Mouse (Mus musculus) liver, embryonic 13.5 days (tissue): Measurements from ENCODE around the gene Mrps2. TPM values are rescaled to one million over a fixed set of nuclear protein-coding genes. Genes with fewer than 3 reads are reported as not detected.

Source experiments
- ATAC-seq: fragments of 200-750 bp; cut with Nextera tagmentation; 2 replicates; pipeline ENCODE4 v1.8.0; 2017; ENCODE audit warnings: low read depth, mild to moderate bottlenecking, moderate number of reproducible peaks, moderate library complexity
- DNase-seq: peaks from one replicate; pipeline ENCODE4 v3.0.0; 2022
- H3K27ac ChIP-seq: fragments of 300-500 bp; sonication (generic); 2 replicates; pipeline ENCODE4 v1.5.1; 2015; ENCODE audit warnings: moderate library complexity, mild to moderate bottlenecking, inconsistent platforms
- H3K27me3 ChIP-seq: fragments of 300-500 bp; sonication (generic); 2 replicates; pipeline ENCODE4 v1.6.1; 2015; ENCODE audit warnings: mild to moderate bottlenecking, inconsistent platforms
- H3K36me3 ChIP-seq: fragments of 300-500 bp; sonication (generic); 2 replicates; pipeline ENCODE4 v1.6.1; 2015; ENCODE audit warnings: mild to moderate bottlenecking, inconsistent platforms
- H3K4me1 ChIP-seq: fragments of 300-500 bp; sonication (generic); replicated peaks from 2 replicates; pipeline ENCODE4 v1.6.1; 2015; ENCODE audit warnings: inconsistent platforms
- H3K4me2 ChIP-seq: fragments of 300-500 bp; sonication (generic); 2 replicates; pipeline ENCODE4 v1.6.1; 2015; ENCODE audit warnings: inconsistent platforms, mild to moderate bottlenecking, moderate library complexity
- H3K4me3 ChIP-seq: fragments of 300-500 bp; sonication (generic); replicated peaks from 2 replicates; pipeline ENCODE4 v1.5.1; 2015; ENCODE audit warnings: mild to moderate bottlenecking, inconsistent platforms
- H3K9ac ChIP-seq: fragments of 300-500 bp; sonication (generic); 2 replicates; pipeline ENCODE4 v1.6.1; 2015; ENCODE audit warnings: mild to moderate bottlenecking, inconsistent platforms
- H3K9me3 ChIP-seq: fragments of 300-500 bp; sonication (generic); replicated peaks from 2 replicates; pipeline ENCODE4 v1.6.1; 2016; ENCODE audit warnings: inconsistent platforms
- WGBS: fragments of 180-500 bp; shearing (Covaris S2); methylation state at CpG from one replicate; pipeline ENCODE4 v1.1.7; 2015; ENCODE audit not compliant: insufficient replicate concordance; 5-methylcytosine and 5-hydroxymethylcytosine counted together
- polyA plus RNA-seq: library from polyadenylated mRNA; unstranded; fragments of >200 nt; fragmentation: Nextera tagmentation; extraction: Ambion mirVana; gene quantifications from 2 replicates; pipeline ENCODE4 v1.2.1, GENCODE M21; 2015

Gene Mrps2
- 31.0 and 36.2 TPM in 2 replicates for polyA plus RNA-seq

DNA sequence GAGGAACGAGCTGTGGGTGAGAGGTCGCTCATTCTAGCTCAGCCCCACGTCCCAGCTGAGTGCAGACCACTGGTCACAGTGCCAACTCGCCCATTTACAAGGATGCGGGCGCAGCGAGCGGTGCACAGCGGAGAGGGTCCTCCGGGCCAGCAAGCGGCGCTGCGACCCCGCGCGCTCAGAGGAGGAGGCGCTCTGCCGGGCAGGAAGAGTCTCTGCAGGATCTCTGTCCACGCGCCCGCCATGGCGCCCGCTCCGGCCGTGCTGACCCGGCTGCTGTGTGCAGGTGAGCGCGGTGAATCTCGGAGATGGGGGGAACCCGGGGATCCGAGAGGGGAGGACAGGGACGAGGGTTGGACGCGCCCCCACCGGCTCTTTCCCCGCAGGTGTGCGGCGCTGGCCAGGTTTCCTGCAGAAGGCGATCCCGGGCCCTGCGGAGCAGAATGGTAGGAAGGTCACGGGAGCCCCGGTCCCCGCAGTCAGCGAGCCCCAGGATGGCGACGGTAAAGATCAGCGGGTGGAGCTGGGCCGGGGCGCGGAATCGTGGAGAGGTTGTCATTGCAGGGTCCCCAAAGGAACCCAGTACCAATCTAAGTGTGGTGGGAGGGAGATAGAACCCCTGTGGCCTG lies at the start of gene Mrps2:
Gene Mrps2 (plus strand): TSS at position 207 of the 626 bp plus-strand sequence.
- Histone ChIP-seq H3K9me3 (no peaks in the 10 kb centered on the region), H3K4me3 (peak within 1 kb of the TSS; percentile 81), H3K27ac (0 out of 2 replicates have a peak within 1 kb of the TSS, but pooled peaks have one; percentile 29), H3K27me3 (peaks cover 27% of the 10 kb centered on the region), H3K36me3 (peaks cover 37% of the 10 kb centered on the region), H3K4me2 (peak within 1 kb of the TSS; percentile 79), H3K9ac (peak within 1 kb of the TSS; percentile 86), H3K4me1 (peaks cover 28% of the 10 kb centered on the region)
- whole genome bisulfite sequencing, result under 1% methylated on average over 52 of the region's 52 CpGs
- DNase-seq (peak; percentile 80), ATAC-seq (peak; percentile 83)

DNA sequence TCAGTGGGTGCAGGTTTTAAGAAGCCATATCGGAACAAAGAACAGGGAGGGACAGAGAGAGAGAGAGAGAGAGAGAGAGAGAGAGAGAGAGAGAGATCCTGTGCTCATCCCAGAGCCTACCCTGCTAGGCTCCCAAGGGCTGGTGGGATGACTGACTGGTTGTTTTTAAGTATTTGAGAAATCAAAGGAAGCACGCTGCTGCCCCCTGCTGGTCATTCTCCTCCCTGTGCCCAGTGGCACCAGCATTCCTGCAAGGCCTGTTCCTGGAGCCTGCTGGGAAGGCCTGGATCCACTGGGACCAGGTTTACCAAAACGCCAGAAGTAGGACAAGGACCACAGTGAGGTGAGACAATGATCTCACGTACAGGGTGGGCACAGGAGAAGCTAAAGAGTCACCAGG lies 48.0 kb upstream of the Mrps2 start:
- peak; percentile 45 for DNase-seq
- Histone ChIP-seq H3K4me3 (no peak overlapping the region), H3K36me3 (no peaks in the 10 kb centered on the region), H3K9ac (no peak overlapping the region), H3K27me3 (no peaks in the 10 kb centered on the region), H3K9me3 (no peaks in the 10 kb centered on the region), H3K4me2 (no peak overlapping the region), H3K27ac (no peak overlapping the region), H3K4me1 (peaks cover 16% of the 10 kb centered on the region; the same call in 1 of the 2 replicates)
- ATAC-seq, result no peak
- WGBS, result 14% methylated on average over 4 of the region's 4 CpGs

DNA sequence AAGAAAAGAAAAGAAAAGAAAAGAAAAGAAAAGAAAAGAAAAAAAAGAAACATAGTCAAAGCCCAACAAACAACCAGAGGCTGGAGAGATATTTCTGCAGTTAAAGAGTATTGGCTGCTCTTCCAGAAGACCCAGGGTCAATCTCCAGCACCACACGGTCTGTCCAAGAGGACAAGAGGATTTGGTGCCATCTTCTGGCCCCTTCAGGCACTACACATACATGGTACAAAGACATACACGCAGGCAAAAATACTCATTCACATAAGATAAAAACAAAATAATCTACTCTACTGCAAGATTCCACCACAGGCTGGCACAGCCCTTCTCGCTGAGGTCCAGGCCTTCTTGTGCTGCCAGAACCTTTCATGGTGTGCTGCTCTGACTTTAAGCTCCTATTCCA lies 44.7 kb upstream of the Mrps2 start:
- ATAC-seq (no peak), DNase-seq (peak; percentile 44)
- WGBS, result 19% methylated on average over 3 of the region's 3 CpGs
- Histone ChIP-seq H3K9me3 (no peaks in the 10 kb centered on the region), H3K9ac (no peak overlapping the region), H3K36me3 (no peaks in the 10 kb centered on the region), H3K27ac (no peak overlapping the region), H3K4me3 (no peak overlapping the region), H3K4me2 (no peak overlapping the region), H3K27me3 (no peaks in the 10 kb centered on the region), H3K4me1 (peaks cover 7% of the 10 kb centered on the region; the same call in 1 of the 2 replicates)

DNA sequence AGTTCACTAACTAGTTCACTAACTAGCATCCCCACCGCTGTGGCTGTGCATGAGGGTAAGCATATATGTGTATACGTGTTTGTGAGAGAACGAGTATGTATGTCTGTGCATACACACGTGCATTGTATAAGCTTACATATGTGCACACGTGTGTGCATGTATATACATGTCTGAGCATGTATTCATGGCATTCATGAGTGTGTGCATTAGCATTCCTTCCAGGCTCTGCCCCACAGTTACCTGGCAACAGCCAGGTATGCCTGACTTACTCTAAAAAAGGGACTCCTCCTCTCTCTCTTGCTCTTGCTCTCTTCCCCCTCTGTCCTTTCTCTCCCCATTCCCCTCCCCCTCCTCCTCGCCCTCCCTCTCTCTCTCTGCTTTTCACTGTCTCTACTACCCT lies 40.6 kb upstream of the Mrps2 start:
- Histone ChIP-seq H3K27ac (no peak overlapping the region), H3K4me1 (peaks cover 7% of the 10 kb centered on the region; the same call in 1 of the 2 replicates), H3K4me2 (no peak overlapping the region), H3K9me3 (no peaks in the 10 kb centered on the region), H3K9ac (no peak overlapping the region), H3K27me3 (no peaks in the 10 kb centered on the region), H3K36me3 (no peaks in the 10 kb centered on the region), H3K4me3 (no peak overlapping the region)
- ATAC-seq, result no peak
- no peak for DNase-seq
- WGBS, result 68% methylated on average over 6 of the region's 6 CpGs

- no peak overlapping the region for H3K4me3 ChIP-seq
- H3K9me3 ChIP-seq, result no peaks in the 10 kb centered on the region
- H3K4me1 ChIP-seq, result no peaks in the 10 kb centered on the region
- H3K27me3 ChIP-seq, result no peaks in the 10 kb centered on the region
- H3K27ac ChIP-seq, result no peak overlapping the region
- no peak overlapping the region for H3K4me2 ChIP-seq
- no peak overlapping the region for H3K9ac ChIP-seq
- ATAC-seq, result no peak
- DNase-seq, result no peak
- no peaks in the 10 kb centered on the region for H3K36me3 ChIP-seq
- 42% methylated on average over 6 of the region's 6 CpGs for WGBS
These were observed 37.0 kb upstream of the Mrps2 start for GRCm38 (mm10) chr2:28430846-28431245.

GRCm38 (mm10) chr2:28432811-28433210 lies 35.1 kb upstream of the Mrps2 start:
- 37% methylated on average over 1 of the region's 1 CpGs for WGBS
- no peaks in the 10 kb centered on the region for H3K4me1 ChIP-seq
- H3K9ac ChIP-seq, result no peak overlapping the region
- H3K36me3 ChIP-seq, result no peaks in the 10 kb centered on the region
- H3K4me2 ChIP-seq, result no peak overlapping the region
- H3K9me3 ChIP-seq, result no peaks in the 10 kb centered on the region
- H3K4me3 ChIP-seq, result no peak overlapping the region
- DNase-seq (no peak), ATAC-seq (no peak)
- no peaks in the 10 kb centered on the region for H3K27me3 ChIP-seq
- no peak overlapping the region for H3K27ac ChIP-seq

DNA sequence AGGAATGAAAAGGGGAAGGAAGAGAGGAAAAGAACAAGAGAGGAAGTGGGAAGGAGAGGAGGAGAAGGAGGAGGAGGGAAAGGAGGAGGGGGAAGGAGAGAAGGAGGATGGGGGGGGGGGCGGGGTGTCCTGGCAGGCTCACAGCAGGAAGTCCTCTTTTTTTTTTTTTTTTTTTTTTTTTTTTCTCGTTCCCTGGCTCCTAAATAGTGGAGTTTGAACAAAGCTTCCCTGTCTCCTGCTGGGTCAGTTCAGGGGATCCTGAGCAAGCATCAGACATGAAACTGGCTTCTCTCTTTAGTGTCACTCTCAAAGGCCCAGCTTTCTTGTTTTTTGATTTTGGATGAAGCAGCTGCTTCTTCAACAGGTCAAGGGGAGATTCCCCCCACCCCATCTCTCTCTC lies 34.4 kb upstream of the Mrps2 start:
- H3K27me3 ChIP-seq, result no peaks in the 10 kb centered on the region
- 20% methylated on average over 2 of the region's 2 CpGs for WGBS
- no peak overlapping the region for H3K27ac ChIP-seq
- no peaks in the 10 kb centered on the region for H3K36me3 ChIP-seq
- H3K4me1 ChIP-seq, result no peaks in the 10 kb centered on the region
- no peaks in the 10 kb centered on the region for H3K9me3 ChIP-seq
- ATAC-seq (no peak), DNase-seq (no peak)
- H3K4me3 ChIP-seq, result no peak overlapping the region
- no peak overlapping the region for H3K9ac ChIP-seq
- H3K4me2 ChIP-seq, result no peak overlapping the region

DNA sequence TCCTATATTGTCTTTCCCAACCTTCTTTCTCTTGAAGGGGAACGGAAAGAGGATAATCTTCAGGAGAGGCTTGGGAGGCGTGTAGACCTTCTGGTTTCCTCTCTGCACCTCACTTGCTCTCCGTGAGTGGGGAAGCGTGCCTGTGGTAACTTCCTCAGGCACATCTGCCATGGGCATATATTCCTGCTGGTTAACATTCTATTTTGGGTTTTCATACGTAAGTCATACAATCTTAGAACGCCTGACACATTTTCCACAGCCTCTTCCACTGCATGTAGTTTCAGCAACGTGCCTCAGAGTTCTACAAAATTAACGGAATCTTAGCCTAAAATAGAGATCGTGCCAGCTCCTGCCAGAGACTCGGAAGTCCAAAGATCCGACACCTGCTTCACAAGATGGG lies 32.5 kb upstream of the Mrps2 start:
- WGBS, result 67% methylated on average over 11 of the region's 11 CpGs
- H3K4me1 ChIP-seq, result no peaks in the 10 kb centered on the region
- H3K9me3 ChIP-seq, result no peaks in the 10 kb centered on the region
- DNase-seq, result no peak
- no peak overlapping the region for H3K4me3 ChIP-seq
- H3K9ac ChIP-seq, result no peak overlapping the region
- H3K4me2 ChIP-seq, result no peak overlapping the region
- no peak overlapping the region for H3K27ac ChIP-seq
- no peak for ATAC-seq
- H3K36me3 ChIP-seq, result no peaks in the 10 kb centered on the region
- H3K27me3 ChIP-seq, result no peaks in the 10 kb centered on the region

- WGBS, result 62% methylated on average over 6 of the region's 6 CpGs
- no peak overlapping the region for H3K4me3 ChIP-seq
- ATAC-seq, result no peak
- H3K36me3 ChIP-seq, result no peaks in the 10 kb centered on the region
- H3K9ac ChIP-seq, result no peak overlapping the region
- no peak for DNase-seq
- peaks cover 17% of the 10 kb centered on the region for H3K27me3 ChIP-seq
- no peaks in the 10 kb centered on the region for H3K4me1 ChIP-seq
- H3K4me2 ChIP-seq, result no peak overlapping the region
- H3K27ac ChIP-seq, result no peak overlapping the region
- H3K9me3 ChIP-seq, result no peaks in the 10 kb centered on the region
These were observed 27.0 kb upstream of the Mrps2 start for GRCm38 (mm10) chr2:28440842-28441241.

DNA sequence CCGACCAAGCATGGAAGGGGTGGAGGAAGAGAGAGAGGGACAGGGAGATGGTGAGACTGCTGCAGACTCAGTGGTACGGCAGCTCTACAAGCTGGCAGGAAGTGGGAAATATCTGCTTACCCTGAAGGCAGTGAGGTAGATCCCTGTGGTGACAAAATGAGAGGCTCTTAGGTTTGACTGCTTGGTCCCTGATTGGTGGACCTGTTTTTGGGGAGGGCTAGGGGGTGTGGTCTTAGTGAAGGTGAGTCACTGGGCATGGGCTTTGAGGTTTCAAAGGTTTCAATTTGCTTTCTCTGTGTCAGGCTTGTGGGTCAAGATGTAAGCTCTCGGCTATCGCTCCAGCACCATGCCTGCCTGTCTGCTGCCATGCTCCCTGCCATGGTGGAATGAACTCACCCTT lies 22.8 kb upstream of the Mrps2 start:
- ATAC-seq (no peak), DNase-seq (no peak)
- Histone ChIP-seq H3K36me3 (no peaks in the 10 kb centered on the region), H3K4me3 (no peak overlapping the region), H3K27ac (no peak overlapping the region), H3K27me3 (peaks cover 48% of the 10 kb centered on the region), H3K9me3 (no peaks in the 10 kb centered on the region), H3K4me1 (no peaks in the 10 kb centered on the region), H3K9ac (no peak overlapping the region), H3K4me2 (no peak overlapping the region)
- 63% methylated on average over 4 of the region's 4 CpGs for WGBS

DNA sequence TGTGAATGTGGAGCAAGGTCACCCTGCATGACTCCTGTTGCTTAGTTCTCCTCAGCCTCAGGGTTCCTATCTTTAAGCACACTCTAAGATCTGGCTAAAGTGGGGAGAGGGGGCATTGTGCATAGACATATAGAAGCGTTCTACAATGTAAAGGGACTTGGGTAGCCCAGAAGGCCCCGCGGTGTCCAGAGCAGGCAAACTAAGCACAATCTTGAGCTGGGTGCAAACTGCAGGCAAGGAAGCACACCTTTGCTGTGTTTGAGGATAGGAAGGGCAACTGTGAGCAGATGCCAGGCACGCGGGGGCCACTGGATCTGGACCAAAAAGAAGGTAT lies 21.7 kb upstream of the Mrps2 start:
- peak overlapping the region; percentile 72 for H3K4me2 ChIP-seq
- H3K9me3 ChIP-seq, result no peaks in the 10 kb centered on the region
- no peak overlapping the region for H3K27ac ChIP-seq
- 12% methylated on average over 5 of the region's 5 CpGs for WGBS
- peak overlapping the region; percentile 47; the same call in 1 of the 2 replicates for H3K9ac ChIP-seq
- peaks cover 48% of the 10 kb centered on the region for H3K27me3 ChIP-seq
- DNase-seq, result no peak
- H3K36me3 ChIP-seq, result no peaks in the 10 kb centered on the region
- no peak for ATAC-seq
- no peaks in the 10 kb centered on the region for H3K4me1 ChIP-seq
- peak overlapping the region; percentile 60 for H3K4me3 ChIP-seq
